Mouse (Mus musculus): ENCODE measurements around the gene Btbd9. TPM values are rescaled to one million over a fixed set of nuclear protein-coding genes. Genes with fewer than 3 reads are reported as not detected.
A peak's percentile ranks its signal among the peaks of the same experiment; 100 is the strongest.

Gene Btbd9
- polyA plus RNA-seq, 1 experiment from 2014 or later, result 63.1 TPM

DNA sequence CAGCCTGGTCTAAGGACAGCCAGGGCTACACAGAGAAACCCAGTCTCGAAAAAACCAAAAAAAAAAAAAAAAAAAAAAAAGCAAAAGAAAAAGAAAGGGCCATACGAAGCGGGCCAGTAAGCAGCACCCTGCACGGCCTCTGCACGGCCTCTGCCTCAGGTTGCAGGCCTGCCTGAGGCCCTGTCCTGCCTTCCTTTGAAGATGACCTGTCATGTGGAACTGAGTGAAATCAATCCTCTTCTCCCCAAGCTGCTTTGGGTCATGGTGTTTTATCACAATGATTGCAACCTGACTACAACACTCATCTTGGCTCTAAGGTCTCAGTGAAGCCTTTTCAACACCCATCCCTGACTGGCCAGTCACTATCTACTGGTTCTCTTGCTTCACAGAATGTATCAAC, 323.3 kb downstream of the Btbd9 start:
- H3K9ac ChIP-seq (replicated peaks; ENCODE audit: low read depth, low read length), result no peak overlapping the region
- 88% methylated on average over 5 of the region's 5 CpGs for WGBS
- no peaks in the 10 kb centered on the region for H3K27me3 ChIP-seq (ENCODE audit: control insufficient read depth, insufficient read depth, low read length)
- no peaks in the 10 kb centered on the region for H3K4me1 ChIP-seq (ENCODE audit: control insufficient read depth, insufficient read depth, low read length)
- H3K27ac ChIP-seq (ENCODE audit: low read length), result no peak overlapping the region
- H3K36me3 ChIP-seq (ENCODE audit: control insufficient read depth, insufficient read depth, low read length), result no peaks in the 10 kb centered on the region
- ATAC-seq (ENCODE audit: insufficient number of reproducible peaks, insufficient read depth, low FRiP score, low read depth), result no peak
- no peak overlapping the region for H3K4me2 ChIP-seq (replicated peaks; ENCODE audit: low read depth, low read length)
- H3K4me3 ChIP-seq (ENCODE audit: low read depth, low read length), result no peak overlapping the region
- H3K9me3 ChIP-seq (ENCODE audit: control insufficient read depth, low read depth, low read length), result no peaks in the 10 kb centered on the region

DNA sequence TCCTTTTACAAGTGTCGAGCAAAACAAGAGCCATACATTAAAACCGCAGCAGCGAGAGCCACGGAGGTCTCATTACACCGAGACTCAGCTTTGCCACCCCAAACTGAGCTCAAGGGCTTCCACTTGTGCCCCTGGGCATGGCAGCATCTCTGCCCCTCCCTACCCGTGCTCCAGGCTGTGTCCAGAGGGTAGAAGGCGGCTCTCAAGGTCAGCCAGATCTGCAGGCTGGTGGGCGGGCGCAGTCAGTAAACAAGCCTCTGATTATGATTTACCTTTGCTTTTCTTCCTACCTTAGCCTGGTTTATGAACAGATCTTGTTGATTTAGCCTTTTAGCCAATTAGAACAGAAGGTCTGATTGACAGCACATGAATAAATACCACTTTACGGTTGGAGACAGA, 331.0 kb downstream of the Btbd9 start:
- Histone ChIP-seq H3K27me3 (ENCODE audit: control insufficient read depth, insufficient read depth, low read length) (no peaks in the 10 kb centered on the region), H3K4me1 (ENCODE audit: control insufficient read depth, insufficient read depth, low read length) (peaks cover 15% of the 10 kb centered on the region; the same call in 1 of the 2 replicates), H3K9me3 (ENCODE audit: control insufficient read depth, low read depth, low read length) (no peaks in the 10 kb centered on the region), H3K9ac (replicated peaks; ENCODE audit: low read depth, low read length) (no peak overlapping the region), H3K27ac (ENCODE audit: low read length) (peak overlapping the region; percentile 33; the same call in 1 of the 2 replicates), H3K36me3 (ENCODE audit: control insufficient read depth, insufficient read depth, low read length) (no peaks in the 10 kb centered on the region), H3K4me2 (replicated peaks; ENCODE audit: low read depth, low read length) (no peak overlapping the region), H3K4me3 (ENCODE audit: low read depth, low read length) (no peak overlapping the region)
- WGBS, result 46% methylated on average over 10 of the region's 10 CpGs
- ATAC-seq (ENCODE audit: insufficient number of reproducible peaks, insufficient read depth, low FRiP score, low read depth), result no peak

DNA sequence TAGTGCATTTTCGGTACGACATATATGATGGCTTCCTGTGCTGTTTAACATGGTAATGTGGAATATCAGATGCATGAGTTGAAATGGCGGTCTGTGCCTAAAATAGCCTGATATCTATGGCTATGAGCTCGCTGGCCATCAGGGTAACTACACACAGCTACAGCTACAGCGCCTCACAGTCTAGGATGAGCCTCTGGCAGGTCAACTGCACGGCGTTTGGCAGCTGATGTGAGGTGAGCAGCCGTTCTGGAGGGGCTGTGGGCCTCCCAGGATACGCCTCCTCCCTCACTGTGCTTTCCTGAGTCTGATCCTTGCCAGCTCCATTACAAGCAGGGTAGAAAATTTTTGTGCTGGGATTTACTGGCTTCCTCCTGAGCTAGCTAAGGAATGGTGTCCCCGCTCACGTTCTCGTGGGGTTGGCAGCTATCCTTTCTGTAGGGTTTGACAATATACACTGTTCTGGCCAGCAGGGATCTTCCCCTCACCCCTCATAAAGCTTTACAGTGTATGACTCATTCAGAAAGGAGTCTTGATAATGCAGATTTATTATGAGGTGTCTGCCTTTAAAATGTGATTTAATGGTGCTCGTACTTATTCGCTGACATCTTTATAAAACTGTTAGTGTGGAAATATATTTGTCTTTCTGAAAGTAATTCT, 331.5 kb downstream of the Btbd9 start:
- Histone ChIP-seq H3K4me2 (replicated peaks; ENCODE audit: low read depth, low read length) (no peak overlapping the region), H3K4me1 (ENCODE audit: control insufficient read depth, insufficient read depth, low read length) (peaks cover 19% of the 10 kb centered on the region; the same call in 1 of the 2 replicates), H3K27ac (ENCODE audit: low read length) (no peak overlapping the region; the same call in 1 of the 2 replicates), H3K9me3 (ENCODE audit: control insufficient read depth, low read depth, low read length) (no peaks in the 10 kb centered on the region), H3K36me3 (ENCODE audit: control insufficient read depth, insufficient read depth, low read length) (no peaks in the 10 kb centered on the region), H3K9ac (replicated peaks; ENCODE audit: low read depth, low read length) (no peak overlapping the region), H3K4me3 (ENCODE audit: low read depth, low read length) (no peak overlapping the region), H3K27me3 (ENCODE audit: control insufficient read depth, insufficient read depth, low read length) (no peaks in the 10 kb centered on the region)
- peak; percentile 53; the same call in 1 of the 2 replicates for ATAC-seq (ENCODE audit: insufficient number of reproducible peaks, insufficient read depth, low FRiP score, low read depth)
- 55% methylated on average over 14 of the region's 14 CpGs for WGBS

DNA sequence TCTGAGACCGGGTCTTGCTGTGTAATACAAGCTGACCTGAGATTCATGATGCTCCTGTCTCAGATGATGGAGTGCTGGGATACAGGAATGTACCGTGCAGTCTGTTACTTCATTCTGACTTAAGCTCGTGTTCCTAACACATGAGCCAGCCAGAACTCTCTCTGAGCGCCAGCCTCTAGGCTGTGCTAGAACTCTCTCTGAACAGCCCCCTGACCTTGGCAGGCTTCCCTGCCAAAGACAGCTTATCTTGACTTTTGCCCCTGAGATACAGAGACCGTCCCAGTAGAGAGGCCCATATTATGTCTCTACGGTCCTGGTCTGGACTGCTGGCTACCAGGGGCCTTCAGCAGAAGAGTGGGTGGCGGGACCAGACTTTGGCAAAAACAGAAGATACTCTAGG, 332.7 kb downstream of the Btbd9 start:
- no peak overlapping the region for H3K4me2 ChIP-seq (replicated peaks; ENCODE audit: low read depth, low read length)
- H3K4me1 ChIP-seq (ENCODE audit: control insufficient read depth, insufficient read depth, low read length), result peaks cover 19% of the 10 kb centered on the region; the same call in 1 of the 2 replicates
- no peak overlapping the region for H3K9ac ChIP-seq (replicated peaks; ENCODE audit: low read depth, low read length)
- ATAC-seq (ENCODE audit: insufficient number of reproducible peaks, insufficient read depth, low FRiP score, low read depth), result no peak
- H3K27ac ChIP-seq (ENCODE audit: low read length), result no peak overlapping the region
- no peaks in the 10 kb centered on the region for H3K27me3 ChIP-seq (ENCODE audit: control insufficient read depth, insufficient read depth, low read length)
- H3K36me3 ChIP-seq (ENCODE audit: control insufficient read depth, insufficient read depth, low read length), result no peaks in the 10 kb centered on the region
- 65% methylated on average over 7 of the region's 7 CpGs for WGBS
- H3K4me3 ChIP-seq (ENCODE audit: low read depth, low read length), result no peak overlapping the region
- no peaks in the 10 kb centered on the region for H3K9me3 ChIP-seq (ENCODE audit: control insufficient read depth, low read depth, low read length)

DNA sequence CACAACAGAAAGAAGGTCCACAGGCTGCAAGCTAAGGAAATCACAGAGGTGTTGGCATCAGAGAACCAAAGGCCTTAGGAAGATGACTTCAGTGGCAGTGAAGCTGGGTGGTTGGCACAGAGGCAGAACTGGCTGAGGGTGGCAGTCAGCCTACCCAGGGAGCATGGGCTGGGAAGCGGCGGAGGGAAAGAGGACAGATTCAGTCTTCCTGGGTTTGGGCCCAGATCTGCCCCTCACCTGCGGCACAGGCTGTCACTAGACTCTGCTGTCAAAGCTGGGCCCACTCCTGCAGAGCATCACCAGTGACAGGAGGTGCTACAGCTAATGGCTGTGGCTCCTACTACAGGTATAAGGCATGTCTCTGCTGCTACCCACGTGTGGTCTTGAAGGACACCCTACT, 333.6 kb downstream of the Btbd9 start:
- Histone ChIP-seq H3K4me3 (ENCODE audit: low read depth, low read length) (no peak overlapping the region), H3K36me3 (ENCODE audit: control insufficient read depth, insufficient read depth, low read length) (no peaks in the 10 kb centered on the region), H3K4me1 (ENCODE audit: control insufficient read depth, insufficient read depth, low read length) (peaks cover 19% of the 10 kb centered on the region; the same call in 1 of the 2 replicates), H3K27ac (ENCODE audit: low read length) (no peak overlapping the region), H3K27me3 (ENCODE audit: control insufficient read depth, insufficient read depth, low read length) (no peaks in the 10 kb centered on the region), H3K9ac (replicated peaks; ENCODE audit: low read depth, low read length) (no peak overlapping the region), H3K4me2 (replicated peaks; ENCODE audit: low read depth, low read length) (no peak overlapping the region), H3K9me3 (ENCODE audit: control insufficient read depth, low read depth, low read length) (no peaks in the 10 kb centered on the region)
- 87% methylated on average over 4 of the region's 4 CpGs for WGBS
- ATAC-seq (ENCODE audit: insufficient number of reproducible peaks, insufficient read depth, low FRiP score, low read depth), result no peak

DNA sequence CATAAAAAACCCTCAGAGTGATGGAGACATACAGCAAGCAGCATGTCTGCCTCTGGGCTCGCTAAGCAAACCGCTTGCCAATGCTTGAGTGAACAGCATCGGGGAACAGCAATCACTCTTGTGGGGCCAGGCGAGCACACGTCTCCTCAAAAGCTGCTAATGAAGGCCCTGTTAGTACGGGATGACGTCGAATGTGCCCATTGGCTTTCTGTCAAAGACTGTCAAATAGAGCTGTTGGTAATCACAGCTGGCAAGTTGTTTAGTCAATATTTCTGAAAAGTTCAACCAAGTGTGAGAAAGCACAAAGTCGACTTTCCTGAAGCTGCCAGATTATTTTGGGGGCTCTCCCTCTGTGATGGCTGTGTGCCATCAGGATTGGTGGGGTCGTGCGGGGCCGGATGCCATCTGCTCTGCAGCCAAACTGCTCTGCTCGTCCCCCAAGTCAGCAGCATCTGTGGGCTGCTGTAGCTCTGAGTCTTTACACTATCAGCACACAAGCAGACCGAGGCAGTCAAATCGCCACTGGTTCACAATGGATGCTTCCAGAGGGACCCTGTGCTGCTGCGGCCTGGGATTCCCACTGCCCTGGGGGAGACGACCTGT, 334.5 kb downstream of the Btbd9 start:
- H3K27me3 ChIP-seq (ENCODE audit: control insufficient read depth, insufficient read depth, low read length), result no peaks in the 10 kb centered on the region
- H3K36me3 ChIP-seq (ENCODE audit: control insufficient read depth, insufficient read depth, low read length), result no peaks in the 10 kb centered on the region
- H3K9ac ChIP-seq (replicated peaks; ENCODE audit: low read depth, low read length), result no peak overlapping the region
- 63% methylated on average over 17 of the region's 17 CpGs for WGBS
- H3K4me2 ChIP-seq (replicated peaks; ENCODE audit: low read depth, low read length), result no peak overlapping the region
- peaks cover 19% of the 10 kb centered on the region; the same call in 1 of the 2 replicates for H3K4me1 ChIP-seq (ENCODE audit: control insufficient read depth, insufficient read depth, low read length)
- H3K9me3 ChIP-seq (ENCODE audit: control insufficient read depth, low read depth, low read length), result no peaks in the 10 kb centered on the region
- H3K27ac ChIP-seq (ENCODE audit: low read length), result no peak overlapping the region
- no peak overlapping the region for H3K4me3 ChIP-seq (ENCODE audit: low read depth, low read length)
- ATAC-seq (ENCODE audit: insufficient number of reproducible peaks, insufficient read depth, low FRiP score, low read depth), result no peak

DNA sequence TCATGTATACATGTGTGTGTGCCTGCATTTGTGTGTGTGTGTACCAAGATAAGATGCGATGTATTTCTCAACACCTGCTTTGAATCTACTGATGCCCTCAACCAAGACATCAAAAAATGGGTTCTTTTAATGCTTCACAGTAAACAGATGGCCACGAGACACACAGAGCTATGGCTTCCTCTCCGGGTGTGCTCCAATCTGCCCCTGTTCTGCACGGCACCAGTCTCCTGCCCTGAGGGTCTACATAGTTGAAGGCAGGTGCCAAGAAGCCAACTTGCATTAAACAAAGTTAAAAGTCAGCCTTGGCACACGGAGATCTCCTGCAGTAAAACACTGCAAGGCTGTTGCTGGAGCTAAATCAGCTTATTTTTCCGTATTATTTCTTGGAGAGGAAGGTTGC, 335.2 kb downstream of the Btbd9 start:
- ATAC-seq (ENCODE audit: insufficient number of reproducible peaks, insufficient read depth, low FRiP score, low read depth), result no peak

DNA sequence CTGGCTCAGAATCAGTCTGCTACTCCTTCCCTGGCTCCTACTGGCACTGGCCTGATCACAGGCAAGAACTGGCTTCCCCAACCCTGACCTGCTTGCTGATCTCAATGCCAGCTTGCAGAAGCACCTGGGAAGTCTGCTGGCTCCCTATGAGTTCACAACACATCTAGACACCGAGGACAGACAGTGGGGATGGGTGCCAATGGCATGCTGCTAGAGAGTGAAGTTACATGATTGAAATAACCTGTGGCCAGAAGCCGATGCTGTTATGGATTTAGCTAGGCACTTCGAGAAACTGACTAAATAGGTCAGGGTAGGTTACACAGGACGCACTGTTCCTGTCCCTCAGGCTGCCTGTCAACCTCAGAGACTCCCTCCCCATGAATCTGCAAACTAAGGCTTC, 335.6 kb downstream of the Btbd9 start:
- Histone ChIP-seq H3K27ac (ENCODE audit: low read length) (no peak overlapping the region), H3K9ac (replicated peaks; ENCODE audit: low read depth, low read length) (no peak overlapping the region), H3K4me3 (ENCODE audit: low read depth, low read length) (no peak overlapping the region), H3K4me2 (replicated peaks; ENCODE audit: low read depth, low read length) (no peak overlapping the region), H3K9me3 (ENCODE audit: control insufficient read depth, low read depth, low read length) (no peaks in the 10 kb centered on the region), H3K4me1 (ENCODE audit: control insufficient read depth, insufficient read depth, low read length) (peaks cover 16% of the 10 kb centered on the region; the same call in 1 of the 2 replicates), H3K36me3 (ENCODE audit: control insufficient read depth, insufficient read depth, low read length) (no peaks in the 10 kb centered on the region), H3K27me3 (ENCODE audit: control insufficient read depth, insufficient read depth, low read length) (no peaks in the 10 kb centered on the region)
- ATAC-seq (ENCODE audit: insufficient number of reproducible peaks, insufficient read depth, low FRiP score, low read depth), result no peak
- WGBS, result 80% methylated on average over 4 of the region's 4 CpGs

More for the DNA sequence above, 335.2 kb downstream of the Btbd9 start:
- Histone ChIP-seq H3K27ac (ENCODE audit: low read length) (no peak overlapping the region), H3K27me3 (ENCODE audit: control insufficient read depth, insufficient read depth, low read length) (no peaks in the 10 kb centered on the region), H3K36me3 (ENCODE audit: control insufficient read depth, insufficient read depth, low read length) (no peaks in the 10 kb centered on the region), H3K4me3 (ENCODE audit: low read depth, low read length) (no peak overlapping the region), H3K4me1 (ENCODE audit: control insufficient read depth, insufficient read depth, low read length) (peaks cover 19% of the 10 kb centered on the region; the same call in 1 of the 2 replicates), H3K4me2 (replicated peaks; ENCODE audit: low read depth, low read length) (no peak overlapping the region), H3K9ac (replicated peaks; ENCODE audit: low read depth, low read length) (no peak overlapping the region), H3K9me3 (ENCODE audit: control insufficient read depth, low read depth, low read length) (no peaks in the 10 kb centered on the region)
- WGBS, result 77% methylated on average over 6 of the region's 6 CpGs

Measured in stomach, embryonic 14.5 days (tissue).